Mouse (Mus musculus): ENCODE measurements at regions not wholly inside any gene's neighbourhood (a gene's known extent, or its start where the extent isn't known, plus 50 kb on each side); places are given as distances from the start of the nearest gene placed in this dataset.

DNA sequence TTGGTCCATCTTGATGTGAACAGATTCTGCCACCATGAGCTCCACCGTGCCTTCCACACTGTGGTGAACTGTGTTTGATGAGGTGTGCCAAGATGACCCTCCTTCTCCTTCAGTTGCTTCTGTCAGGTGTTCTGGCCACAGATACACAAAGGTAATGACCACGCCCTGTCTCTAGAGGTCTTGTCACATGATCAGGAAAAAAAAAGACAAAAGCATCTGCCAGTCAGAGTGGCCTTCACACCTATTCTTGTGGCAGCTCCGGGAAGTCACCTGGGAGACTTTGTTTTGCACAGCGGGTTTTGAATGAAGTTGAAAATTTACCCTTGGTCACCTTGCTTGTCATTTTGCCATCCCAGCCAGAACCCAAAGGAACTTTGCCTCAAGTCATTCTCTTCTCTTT, 242.5 kb upstream of the 4931429L15Rik start:
- Histone ChIP-seq H3K36me3 (ENCODE audit: insufficient read depth) (no peaks in the 10 kb centered on the region), H3K27ac (ENCODE audit: low read depth) (no peak overlapping the region), H3K9me3 (ENCODE audit: low read depth, low read length) (no peaks in the 10 kb centered on the region), H3K4me1 (ENCODE audit: insufficient read depth) (no peaks in the 10 kb centered on the region), H3K9ac (no peak overlapping the region), H3K27me3 (ENCODE audit: insufficient read depth, low read length) (no peaks in the 10 kb centered on the region), H3K4me2 (no peak overlapping the region), H3K4me3 (ENCODE audit: low read depth, low read length) (no peak overlapping the region)
- DNase-seq (no peak), ATAC-seq (ENCODE audit: insufficient read depth) (no peak)
- 85% methylated on average over 4 of the region's 4 CpGs for WGBS
- TF ChIP-seq CTCF (IDR thresholded peaks at IDR 0.05; ENCODE audit: low read depth) = no peak

DNA sequence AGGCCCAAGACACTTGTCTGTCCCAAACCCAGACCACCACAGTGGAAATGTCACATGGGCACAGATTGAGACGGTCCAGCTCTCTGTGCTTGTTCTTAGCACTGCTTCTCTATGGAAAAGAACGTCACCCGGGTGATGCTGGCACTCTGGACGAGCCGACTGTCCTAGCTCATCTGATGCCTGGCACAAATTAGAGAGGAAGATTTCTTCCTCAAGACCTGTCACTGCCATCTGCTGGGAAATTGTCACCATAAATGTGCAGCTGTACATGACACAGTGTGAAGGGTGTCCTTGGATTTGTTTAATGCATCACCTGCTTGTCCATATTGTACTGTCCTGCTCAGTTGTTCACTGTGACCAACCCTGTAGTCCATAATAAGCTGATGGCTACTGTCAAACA, 238.7 kb upstream of the 4931429L15Rik start:
- H3K9ac ChIP-seq = no peak overlapping the region
- H3K36me3 ChIP-seq (ENCODE audit: insufficient read depth) = no peaks in the 10 kb centered on the region
- no peak overlapping the region for H3K27ac ChIP-seq (ENCODE audit: low read depth)
- ATAC-seq (ENCODE audit: insufficient read depth) = no peak
- no peak for DNase-seq
- no peak overlapping the region for H3K4me3 ChIP-seq (ENCODE audit: low read depth, low read length)
- 85% methylated on average over 5 of the region's 5 CpGs for WGBS
- H3K9me3 ChIP-seq (ENCODE audit: low read depth, low read length) = no peaks in the 10 kb centered on the region
- H3K4me2 ChIP-seq = no peak overlapping the region
- H3K4me1 ChIP-seq (ENCODE audit: insufficient read depth) = no peaks in the 10 kb centered on the region
- no peak for TF ChIP-seq CTCF (IDR thresholded peaks at IDR 0.05; ENCODE audit: low read depth)
- H3K27me3 ChIP-seq (ENCODE audit: insufficient read depth, low read length) = no peaks in the 10 kb centered on the region

DNA sequence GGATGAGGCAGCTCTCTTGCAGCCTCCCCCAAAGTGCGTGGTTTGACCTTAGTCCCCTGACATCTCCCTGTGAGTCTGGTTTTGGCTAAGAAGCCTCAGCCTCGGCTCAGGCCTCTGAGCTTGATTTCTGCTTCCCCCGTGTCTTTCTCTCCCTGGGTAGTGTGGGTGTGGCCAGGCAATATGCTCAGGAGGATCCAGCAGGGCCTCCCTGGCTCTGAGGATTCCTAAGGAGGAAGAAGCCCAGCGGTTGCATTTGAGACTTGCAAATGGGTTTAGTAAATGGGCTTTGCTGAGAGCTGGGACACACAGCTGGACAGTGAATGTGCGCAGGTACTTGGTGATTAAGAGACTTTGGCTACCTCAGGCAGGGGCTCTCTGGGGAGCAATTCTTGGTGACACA, 238.0 kb upstream of the 4931429L15Rik start:
- no peaks in the 10 kb centered on the region for H3K4me1 ChIP-seq (ENCODE audit: insufficient read depth)
- ATAC-seq (ENCODE audit: insufficient read depth) (no peak), DNase-seq (no peak)
- H3K27ac ChIP-seq (ENCODE audit: low read depth) = no peak overlapping the region
- WGBS = 27% methylated on average over 5 of the region's 5 CpGs
- H3K4me3 ChIP-seq (ENCODE audit: low read depth, low read length) = no peak overlapping the region
- no peaks in the 10 kb centered on the region for H3K27me3 ChIP-seq (ENCODE audit: insufficient read depth, low read length)
- TF ChIP-seq CTCF (IDR thresholded peaks at IDR 0.05; ENCODE audit: low read depth) = no peak
- H3K9me3 ChIP-seq (ENCODE audit: low read depth, low read length) = no peaks in the 10 kb centered on the region
- H3K36me3 ChIP-seq (ENCODE audit: insufficient read depth) = no peaks in the 10 kb centered on the region
- no peak overlapping the region for H3K4me2 ChIP-seq
- H3K9ac ChIP-seq = no peak overlapping the region

DNA sequence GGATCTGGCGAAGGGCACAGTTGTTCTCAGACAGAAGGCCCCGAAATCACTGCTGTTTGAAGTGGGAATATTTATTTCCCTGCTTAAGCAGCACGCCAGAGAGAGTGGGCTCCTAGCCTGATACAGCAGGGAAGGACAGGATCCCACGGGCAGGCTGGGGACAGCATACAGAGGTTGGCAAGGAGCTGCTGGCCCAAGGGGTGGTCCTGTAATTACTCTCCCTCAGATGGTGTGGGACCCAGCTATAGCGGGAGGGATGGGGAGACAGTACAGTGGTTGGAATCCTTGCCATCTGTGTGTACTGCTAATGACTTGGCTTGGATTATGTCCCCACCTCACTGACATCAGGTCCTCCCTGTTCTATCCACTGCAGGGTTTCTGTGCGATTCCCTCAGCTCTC, 235.4 kb upstream of the 4931429L15Rik start:
- no peaks in the 10 kb centered on the region for H3K27me3 ChIP-seq (ENCODE audit: insufficient read depth, low read length)
- no peaks in the 10 kb centered on the region for H3K36me3 ChIP-seq (ENCODE audit: insufficient read depth)
- 49% methylated on average over 6 of the region's 6 CpGs for WGBS
- H3K9ac ChIP-seq = no peak overlapping the region
- no peak for TF ChIP-seq CTCF (IDR thresholded peaks at IDR 0.05; ENCODE audit: low read depth)
- DNase-seq (no peak), ATAC-seq (ENCODE audit: insufficient read depth) (no peak)
- H3K4me1 ChIP-seq (ENCODE audit: insufficient read depth) = no peaks in the 10 kb centered on the region
- H3K4me2 ChIP-seq = no peak overlapping the region
- H3K9me3 ChIP-seq (ENCODE audit: low read depth, low read length) = no peaks in the 10 kb centered on the region
- H3K27ac ChIP-seq (ENCODE audit: low read depth) = no peak overlapping the region
- H3K4me3 ChIP-seq (ENCODE audit: low read depth, low read length) = no peak overlapping the region

DNA sequence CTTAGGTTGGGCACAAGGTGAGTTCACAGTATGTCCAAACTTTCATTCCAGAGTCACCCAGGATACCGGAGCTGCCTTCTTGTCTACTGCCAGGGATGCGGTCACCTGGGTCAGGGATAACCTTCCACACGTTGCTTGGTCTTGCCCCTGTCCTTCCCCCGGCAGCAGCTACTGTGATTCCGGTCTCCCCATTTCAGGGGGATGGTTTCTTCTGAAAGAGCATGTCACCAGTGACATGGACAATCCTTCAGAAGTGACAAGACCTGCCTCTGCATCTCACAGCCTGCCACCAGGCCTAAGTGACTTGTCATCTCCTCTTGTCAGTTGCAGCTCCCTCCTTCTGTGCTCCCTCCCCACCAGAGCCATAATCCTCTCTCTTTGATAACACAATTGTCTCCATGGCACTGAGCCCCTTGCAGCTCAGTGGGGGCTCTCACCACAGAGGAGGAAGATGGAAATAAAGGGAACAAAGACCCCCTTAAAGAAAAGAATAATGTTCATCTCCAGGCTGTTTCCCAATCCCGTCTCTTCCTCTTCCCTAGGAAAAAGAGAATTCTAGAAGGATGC, 234.9 kb upstream of the 4931429L15Rik start:
- Histone ChIP-seq H3K36me3 (ENCODE audit: insufficient read depth) (no peaks in the 10 kb centered on the region), H3K27ac (ENCODE audit: low read depth) (no peak overlapping the region), H3K27me3 (ENCODE audit: insufficient read depth, low read length) (no peaks in the 10 kb centered on the region), H3K4me2 (no peak overlapping the region), H3K4me1 (ENCODE audit: insufficient read depth) (no peaks in the 10 kb centered on the region), H3K9ac (no peak overlapping the region), H3K4me3 (ENCODE audit: low read depth, low read length) (no peak overlapping the region), H3K9me3 (ENCODE audit: low read depth, low read length) (no peaks in the 10 kb centered on the region)
- TF ChIP-seq CTCF (IDR thresholded peaks at IDR 0.05; ENCODE audit: low read depth) = no peak
- no peak for DNase-seq
- no peak for ATAC-seq (ENCODE audit: insufficient read depth)
- 63% methylated on average over 6 of the region's 6 CpGs for WGBS

DNA sequence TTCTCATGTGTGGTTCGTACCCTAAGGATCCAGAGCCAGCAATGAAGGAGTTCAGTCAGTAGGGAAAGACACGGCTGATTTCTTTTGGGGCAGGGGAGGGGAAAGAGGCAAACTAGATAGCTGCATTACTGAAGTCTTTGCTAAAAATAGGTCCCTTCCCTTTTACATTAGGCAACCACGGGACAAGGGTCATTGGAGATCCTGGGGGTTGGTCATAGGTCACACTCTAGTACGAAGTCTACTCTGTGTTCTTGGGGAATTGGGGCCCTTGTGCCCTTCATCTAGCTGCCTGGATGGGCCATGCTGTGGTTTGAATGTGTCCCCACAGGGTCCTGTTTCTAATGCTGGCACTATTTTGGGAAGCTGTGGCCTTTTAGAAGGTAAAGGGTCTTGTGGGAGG, 229.6 kb upstream of the 4931429L15Rik start:
- WGBS = 73% methylated on average over 4 of the region's 4 CpGs
- Histone ChIP-seq H3K4me3 (ENCODE audit: low read depth, low read length) (no peak overlapping the region), H3K9ac (no peak overlapping the region), H3K4me1 (ENCODE audit: insufficient read depth) (no peaks in the 10 kb centered on the region; the same call in 1 of the 2 replicates), H3K4me2 (no peak overlapping the region), H3K9me3 (ENCODE audit: low read depth, low read length) (no peaks in the 10 kb centered on the region), H3K27me3 (ENCODE audit: insufficient read depth, low read length) (no peaks in the 10 kb centered on the region), H3K27ac (ENCODE audit: low read depth) (no peak overlapping the region), H3K36me3 (ENCODE audit: insufficient read depth) (no peaks in the 10 kb centered on the region)
- TF ChIP-seq CTCF (IDR thresholded peaks at IDR 0.05; ENCODE audit: low read depth) = no peak
- no peak for DNase-seq
- ATAC-seq (ENCODE audit: insufficient read depth) = no peak

DNA sequence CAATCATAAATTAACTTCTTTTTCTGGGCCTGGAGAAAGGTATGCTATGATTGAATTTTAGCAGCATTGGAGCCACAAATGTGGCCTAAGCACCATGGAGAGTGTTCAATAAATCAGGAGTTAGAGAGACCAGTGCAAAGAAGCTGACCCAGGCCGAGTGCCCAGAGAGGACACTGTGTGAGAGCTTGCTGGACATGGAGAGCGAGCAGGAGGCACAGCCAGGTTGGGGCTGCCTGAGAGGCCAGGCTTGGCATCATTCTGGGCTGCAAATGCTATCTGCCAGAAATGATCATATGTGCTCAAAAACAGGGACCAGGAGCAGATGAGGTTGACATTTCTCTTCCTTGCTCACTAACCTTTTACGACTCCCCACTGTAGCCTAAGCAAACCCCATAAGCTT, 224.5 kb upstream of the 4931429L15Rik start:
- Histone ChIP-seq H3K4me1 (ENCODE audit: insufficient read depth) (no peaks in the 10 kb centered on the region; the same call in 1 of the 2 replicates), H3K4me3 (ENCODE audit: low read depth, low read length) (no peak overlapping the region), H3K27ac (ENCODE audit: low read depth) (no peak overlapping the region), H3K4me2 (no peak overlapping the region), H3K27me3 (ENCODE audit: insufficient read depth, low read length) (no peaks in the 10 kb centered on the region), H3K9me3 (ENCODE audit: low read depth, low read length) (no peaks in the 10 kb centered on the region), H3K36me3 (ENCODE audit: insufficient read depth) (no peaks in the 10 kb centered on the region), H3K9ac (no peak overlapping the region)
- 85% methylated on average over 3 of the region's 3 CpGs for WGBS
- TF ChIP-seq CTCF (IDR thresholded peaks at IDR 0.05; ENCODE audit: low read depth) = no peak
- no peak for DNase-seq
- ATAC-seq (ENCODE audit: insufficient read depth) = no peak

DNA sequence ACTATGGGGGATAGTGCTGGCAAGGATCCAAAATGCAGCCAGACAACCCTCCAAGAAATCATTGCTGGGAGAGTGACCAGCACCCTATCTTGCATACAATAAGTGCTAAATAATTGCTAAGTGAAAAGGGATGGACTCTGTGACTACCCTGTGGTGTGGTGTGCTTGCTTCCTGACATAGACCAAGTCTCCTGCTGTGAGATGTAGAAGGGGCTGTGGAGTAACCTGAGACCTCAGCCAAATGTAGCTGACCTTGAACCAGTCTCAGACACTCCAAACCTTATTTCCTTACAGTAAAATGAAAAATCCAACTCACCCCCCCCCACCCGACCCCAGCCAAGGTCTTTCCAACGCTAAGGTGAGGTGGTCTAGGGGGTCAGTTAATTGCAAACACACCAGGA, 221.2 kb upstream of the 4931429L15Rik start:
- WGBS = 63% methylated on average over 2 of the region's 2 CpGs
- no peak for ATAC-seq (ENCODE audit: insufficient read depth)

More for the DNA sequence above, 221.2 kb upstream of the 4931429L15Rik start:
- Histone ChIP-seq H3K27ac (ENCODE audit: low read depth) (no peak overlapping the region), H3K36me3 (ENCODE audit: insufficient read depth) (no peaks in the 10 kb centered on the region), H3K9me3 (ENCODE audit: low read depth, low read length) (no peaks in the 10 kb centered on the region), H3K4me1 (ENCODE audit: insufficient read depth) (no peaks in the 10 kb centered on the region), H3K9ac (no peak overlapping the region), H3K4me2 (no peak overlapping the region), H3K27me3 (ENCODE audit: insufficient read depth, low read length) (no peaks in the 10 kb centered on the region), H3K4me3 (ENCODE audit: low read depth, low read length) (no peak overlapping the region)
- no peak for DNase-seq
- TF ChIP-seq CTCF (IDR thresholded peaks at IDR 0.05; ENCODE audit: low read depth) = no peak

All from lung, embryonic 14.5 days (tissue).